Mouse (Mus musculus): Measurements from ENCODE around the gene Gabrd. TPM values are rescaled to one million over a fixed set of nuclear protein-coding genes. Genes with fewer than 3 reads are reported as not detected.
A peak's percentile ranks its signal among the peaks of the same experiment; 100 is the strongest.

Gabrd gene
- total and polyA plus RNA-seq, 3 experiments = 0.08 TPM; not detected in 2

GRCm38 (mm10) chr4:155361303-155361791 lies 36.6 kb downstream of the Gabrd start, which contains the start of gene Prkcz (continued):
- TF ChIP-seq TCF12 (IDR thresholded peaks at IDR 0.05; ENCODE audit: low read depth, low read length) = peak; percentile 66
- no peak for TF ChIP-seq EP300 (IDR thresholded peaks at IDR 0.05; ENCODE audit: low read length)
- TF ChIP-seq HCFC1 (IDR thresholded peaks at IDR 0.05; ENCODE audit: low read depth, low read length) = peak; percentile 40; the same call in 1 of the 2 replicates
- TF ChIP-seq MXI1 (IDR thresholded peaks at IDR 0.05; ENCODE audit: low read depth, low read length) = peak; percentile 55
- peak; percentile 84 for TF ChIP-seq SIN3A (IDR thresholded peaks at IDR 0.05; ENCODE audit: low read length)
- peak; percentile 66 for TF ChIP-seq BHLHE40 (IDR thresholded peaks at IDR 0.05; ENCODE audit: low read depth, low read length)

GRCm38 (mm10) chr4:155360856-155361255 lies 37.1 kb downstream of the Gabrd start:
- DNase-seq (ENCODE audit: extremely low read depth) = no peak

GRCm38 (mm10) chr4:155359560-155360464 lies 38.1 kb downstream of the Gabrd start:
- Histone ChIP-seq H3K27me3 (replicated peaks) (peaks cover 49% of the 10 kb centered on the region), H3K4me2 (ENCODE audit: insufficient read depth, low read depth, poor library complexity, severe bottlenecking) (no peak overlapping the region), H3K9me3 (replicated peaks; ENCODE audit: low read length) (peaks cover 13% of the 10 kb centered on the region), H3K4me3 (replicated peaks in 1 of 3; ENCODE audit: low read depth in 2 of 3, low read length in 2 of 3, poor library complexity in 1 of 3) (no peak overlapping the region), H3K36me3 (replicated peaks in 1 of 2; ENCODE audit: control insufficient read depth in 1 of 2, insufficient read depth in 1 of 2, low read length in 1 of 2) (no peaks in the 10 kb centered on the region), H3K9ac (ENCODE audit: insufficient read depth, low read depth) (no peak overlapping the region), H3K4me1 (ENCODE audit: control insufficient read depth in 1 of 2, insufficient read depth in 2 of 2) (peaks cover 14 to 18% of the 10 kb centered on the region in 2 experiments), H3K79me2 (replicated peaks; ENCODE audit: control insufficient read depth, extremely low read depth, insufficient read depth, poor library complexity, severe bottlenecking) (no peaks in the 10 kb centered on the region), H3K27ac (ENCODE audit: insufficient read depth, low read depth) (no peak overlapping the region)
- no peak for TF ChIP-seq MAX (IDR thresholded peaks at IDR 0.05; ENCODE audit: low read length)
- no peak for TF ChIP-seq NELFE (IDR thresholded peaks at IDR 0.05; ENCODE audit: low read depth, low read length)
- TF ChIP-seq EP300 (IDR thresholded peaks at IDR 0.05; ENCODE audit: low read length) = no peak
- TF ChIP-seq UBTF (IDR thresholded peaks at IDR 0.05; ENCODE audit: low read depth, low read length) = no peak
- no peak for TF ChIP-seq CHD2 (IDR thresholded peaks at IDR 0.05; ENCODE audit: low read length)
- no peak for TF ChIP-seq MAFK (IDR thresholded peaks at IDR 0.05; ENCODE audit: insufficient replicate concordance, low read length)
- TF ChIP-seq PAX5 (IDR thresholded peaks at IDR 0.05; ENCODE audit: low read length) = no peak
- dilution Hi-C loops (cut with MboI; ENCODE audit: extremely low pct_ligation_motif_present, extremely low pct_unique_long_range_greater_than_20kb, low sequenced_read_pairs) (no loop called here), in situ Hi-C loops (cut with MboI; ENCODE audit: low pct_ligation_motif_present, low pct_unique_long_range_greater_than_20kb, low sequenced_read_pairs) (loop anchor here (10.0 kb wide), 1 partner anchor 215 kb away; no protein-coding TSS in a partner anchor)
- DNase-seq (ENCODE audit: extremely low read depth) = no peak

More at GRCm38 (mm10) chr4:155360856-155361255, 37.1 kb downstream of the Gabrd start:
- TF ChIP-seq TCF12 (IDR thresholded peaks at IDR 0.05; ENCODE audit: low read depth, low read length) = no peak
- no peak for TF ChIP-seq NRF1 (IDR thresholded peaks at IDR 0.05; ENCODE audit: low read depth, low read length)
- TF ChIP-seq JUND (conservative IDR thresholded peaks at IDR 0.05; ENCODE audit: low read depth, low read length) = no peak
- TF ChIP-seq IRF4 (IDR thresholded peaks at IDR 0.05; ENCODE audit: low read depth, low read length) = no peak
- no peak for TF ChIP-seq CTCF (conservative IDR thresholded peaks at IDR 0.05 in 1 of 2, IDR thresholded peaks at IDR 0.05 in 1 of 2; ENCODE audit: low read depth in 2 of 2, low read length in 2 of 2)
- no peak for TF ChIP-seq POLR2AphosphoS2 (IDR thresholded peaks at IDR 0.05; ENCODE audit: low read depth, low read length)
- no peak for TF ChIP-seq USF1 (IDR thresholded peaks at IDR 0.05; ENCODE audit: low read depth, low read length)
- TF ChIP-seq E2F4 (IDR thresholded peaks at IDR 0.05; ENCODE audit: insufficient replicate concordance, low read depth, low read length) = no peak
- no peak for TF ChIP-seq NELFE (IDR thresholded peaks at IDR 0.05; ENCODE audit: low read depth, low read length)
- no peak for TF ChIP-seq TBP (conservative IDR thresholded peaks at IDR 0.05; ENCODE audit: low read depth, low read length)
- no peak for TF ChIP-seq EP300 (IDR thresholded peaks at IDR 0.05; ENCODE audit: low read length)
- no peak for TF ChIP-seq ZKSCAN1 (IDR thresholded peaks at IDR 0.05; ENCODE audit: borderline replicate concordance, low read depth, low read length)
- no peak for TF ChIP-seq MAZ (IDR thresholded peaks at IDR 0.05; ENCODE audit: low read depth, low read length)
- TF ChIP-seq PAX5 (IDR thresholded peaks at IDR 0.05; ENCODE audit: low read length) = no peak
- Histone ChIP-seq H3K9me3 (replicated peaks; ENCODE audit: low read length) (peaks cover 13% of the 10 kb centered on the region), H3K79me2 (replicated peaks; ENCODE audit: control insufficient read depth, extremely low read depth, insufficient read depth, poor library complexity, severe bottlenecking) (no peaks in the 10 kb centered on the region), H3K4me3 (replicated peaks in 1 of 3; ENCODE audit: low read depth in 2 of 3, low read length in 2 of 3, poor library complexity in 1 of 3) (peak overlapping the region in 2 of 3 experiments; percentile 13 to 68), H3K27ac (ENCODE audit: insufficient read depth, low read depth) (no peak overlapping the region; the same call in 1 of the 2 replicates), H3K27me3 (replicated peaks) (peaks cover 52% of the 10 kb centered on the region), H3K36me3 (replicated peaks in 1 of 2; ENCODE audit: control insufficient read depth in 1 of 2, insufficient read depth in 1 of 2, low read length in 1 of 2) (no peaks in the 10 kb centered on the region), H3K9ac (ENCODE audit: insufficient read depth, low read depth) (no peak overlapping the region; the same call in 1 of the 2 replicates), H3K4me2 (ENCODE audit: insufficient read depth, low read depth, poor library complexity, severe bottlenecking) (peak overlapping the region; percentile 14; the same call in 1 of the 2 replicates), H3K4me1 (ENCODE audit: control insufficient read depth in 1 of 2, insufficient read depth in 2 of 2) (peaks cover 21 to 23% of the 10 kb centered on the region in 2 experiments)
- dilution Hi-C loops (cut with MboI; ENCODE audit: extremely low pct_ligation_motif_present, extremely low pct_unique_long_range_greater_than_20kb, low sequenced_read_pairs) (no loop called here), in situ Hi-C loops (cut with MboI; ENCODE audit: low pct_ligation_motif_present, low pct_unique_long_range_greater_than_20kb, low sequenced_read_pairs) (loop anchor here (10.0 kb wide), 1 partner anchor 214 kb away; no protein-coding TSS in a partner anchor)

Measured in CH12.LX (cell line).